Mouse (Mus musculus) stomach, embryonic 16.5 days (tissue): ENCODE data around the gene Bbof1. TPM values are rescaled to one million over a fixed set of nuclear protein-coding genes. Genes with fewer than 3 reads are reported as not detected.

ENCODE experiments used
- ATAC-seq: fragments of 200-750 bp; cut with Nextera tagmentation; 2 replicates; pipeline ENCODE4 v1.8.0; 2017; ENCODE audit warnings: moderate number of reproducible peaks, moderate TSS enrichment; ENCODE audit not compliant: insufficient read depth, low FRiP score
- H3K27ac ChIP-seq: fragments of 300-500 bp; sonication (generic); 2 replicates; pipeline ENCODE4 v1.5.1; 2014; ENCODE audit warnings: low read length
- H3K27me3 ChIP-seq: fragments of 300-500 bp; sonication (generic); 2 replicates; pipeline ENCODE4 v1.6.1; 2014; ENCODE audit warnings: low read length, control low read depth, mixed read lengths; ENCODE audit not compliant: control insufficient read depth, insufficient read depth
- H3K36me3 ChIP-seq: fragments of 300-500 bp; sonication (generic); 2 replicates; pipeline ENCODE4 v1.6.1; 2014; ENCODE audit warnings: low read length; ENCODE audit not compliant: control insufficient read depth, insufficient read depth
- H3K4me1 ChIP-seq: fragments of 300-500 bp; sonication (generic); 2 replicates; pipeline ENCODE4 v1.6.1; 2014; ENCODE audit warnings: low read length, control low read depth, mixed read lengths; ENCODE audit not compliant: control insufficient read depth, insufficient read depth
- H3K4me2 ChIP-seq: fragments of 300-500 bp; sonication (generic); 2 replicates; pipeline ENCODE4 v1.6.1; 2014; ENCODE audit warnings: low read depth, low read length, mixed read lengths
- H3K4me3 ChIP-seq: fragments of 300-500 bp; sonication (generic); replicated peaks from 2 replicates; pipeline ENCODE4 v1.5.1; 2014; ENCODE audit warnings: mild to moderate bottlenecking, low read length
- H3K9ac ChIP-seq: fragments of 300-500 bp; sonication (generic); 2 replicates; pipeline ENCODE4 v1.6.1; 2014; ENCODE audit warnings: low read length
- H3K9me3 ChIP-seq: fragments of 300-500 bp; sonication (generic); replicated peaks from 2 replicates; pipeline ENCODE4 v1.6.1; 2016; ENCODE audit warnings: low read length, control low read depth; ENCODE audit not compliant: control insufficient read depth
- WGBS: fragments of 180-500 bp; shearing (Covaris S2); extraction: QIAGEN DNeasy Blood & Tissue Kit; methylation state at CpG from one replicate; pipeline ENCODE4 v1.1.7; 2014; 5-methylcytosine and 5-hydroxymethylcytosine counted together
- polyA plus RNA-seq: library from polyadenylated mRNA; unstranded; fragments of >200 nt; fragmentation: Nextera tagmentation; extraction: Ambion mirVana; gene quantifications from 2 replicates; pipeline ENCODE4 v1.2.1, GENCODE M21; 2015

The Bbof1 gene
- polyA plus RNA-seq, 1 experiment from 2014 or later, result 0.89 TPM

DNA sequence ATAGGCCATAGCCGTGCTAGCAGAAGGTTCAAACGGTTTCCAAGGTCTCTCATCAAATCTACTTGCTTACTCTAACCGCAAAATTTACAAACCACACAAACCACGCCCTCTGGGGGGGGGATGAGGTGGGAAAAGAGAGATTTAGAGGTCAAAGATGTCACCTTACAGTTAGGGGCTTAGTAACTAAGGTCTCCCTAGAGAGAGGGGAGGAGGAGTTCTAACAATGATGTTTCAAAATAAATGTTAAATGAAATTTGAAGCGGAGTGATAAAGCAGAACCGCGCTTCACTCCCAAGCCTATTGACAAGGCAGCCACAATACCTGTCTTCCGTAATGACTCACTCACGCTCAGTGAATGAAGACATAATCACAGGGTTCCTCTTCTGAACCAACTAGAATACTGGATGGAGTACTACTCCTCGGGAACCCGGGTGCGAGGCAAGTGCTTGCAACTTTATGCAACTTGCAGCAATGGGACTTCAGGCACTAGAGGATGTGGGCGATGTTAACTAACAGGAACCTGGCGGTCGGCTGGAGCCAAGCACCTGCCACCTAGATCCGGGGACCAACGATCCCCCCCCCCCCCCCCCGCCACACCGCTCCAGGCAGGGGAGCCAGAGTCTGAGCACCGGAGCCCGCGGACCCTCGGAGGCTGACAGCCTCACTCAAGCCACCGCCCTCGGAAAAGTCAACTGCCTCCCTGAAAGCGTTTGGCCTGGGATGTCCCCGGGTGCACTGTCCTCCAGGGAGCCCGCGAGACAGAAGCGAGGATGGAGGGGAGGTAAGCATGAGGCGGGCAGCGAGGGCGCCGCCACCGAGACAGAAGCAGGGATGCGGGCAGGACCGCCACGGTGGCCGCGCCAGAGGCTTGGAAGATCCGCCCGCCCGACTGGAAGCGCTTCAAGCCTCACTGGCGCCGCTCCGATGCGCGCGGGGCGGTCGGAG lies 725 bp upstream of the Bbof1 start:
- Histone ChIP-seq H3K9me3 (no peaks in the 10 kb centered on the region), H3K4me3 (peak overlapping the region; percentile 88), H3K9ac (peak overlapping the region; percentile 89), H3K27ac (peak overlapping the region; percentile 80), H3K36me3 (no peaks in the 10 kb centered on the region), H3K27me3 (no peaks in the 10 kb centered on the region), H3K4me2 (peak overlapping the region; percentile 85), H3K4me1 (peaks cover 2% of the 10 kb centered on the region; the same call in 1 of the 2 replicates)
- 1% methylated on average over 50 of the region's 52 CpGs for WGBS
- peak; percentile 57; the same call in 1 of the 2 replicates for ATAC-seq

GRCm38 (mm10) chr12:84416834-84417604 lies 8.1 kb downstream of the Bbof1 start, which contains the start of gene Rnf113a2:
Rnf113a2 (plus strand) TSS chr12:84417196.
- Histone ChIP-seq H3K9ac (peak within 1 kb of the TSS; percentile 84), H3K9me3 (no peaks in the 10 kb centered on the region), H3K36me3 (no peaks in the 10 kb centered on the region), H3K27me3 (no peaks in the 10 kb centered on the region), H3K27ac (peak within 1 kb of the TSS; percentile 44; the same call in 1 of the 2 replicates), H3K4me3 (peak within 1 kb of the TSS; percentile 68), H3K4me2 (peak within 1 kb of the TSS; percentile 90), H3K4me1 (0 out of 2 replicates have a peak, but pooled peaks cover 3% of the 10 kb centered on the region)
- ATAC-seq, result peak; percentile 90
- WGBS, result 3% methylated on average over 50 of the region's 50 CpGs

DNA sequence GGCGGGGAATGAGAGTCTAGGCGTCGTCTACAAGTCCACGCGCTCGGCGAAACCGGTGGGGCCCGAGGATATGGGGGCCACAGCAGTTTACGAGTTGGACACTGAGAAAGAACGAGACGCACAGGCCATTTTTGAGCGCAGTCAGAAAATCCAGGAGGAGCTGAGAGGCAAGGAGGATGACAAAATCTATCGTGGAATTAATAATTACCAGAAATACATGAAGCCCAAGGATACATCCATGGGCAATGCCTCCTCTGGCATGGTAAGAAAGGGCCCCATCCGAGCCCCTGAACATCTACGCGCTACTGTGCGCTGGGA lies 8.7 kb downstream of the Bbof1 start:
- H3K4me2 ChIP-seq, result peak overlapping the region; percentile 90
- 0 out of 2 replicates have a peak, but pooled peaks cover 3% of the 10 kb centered on the region for H3K4me1 ChIP-seq
- H3K27me3 ChIP-seq, result no peaks in the 10 kb centered on the region
- 28% methylated on average over 18 of the region's 18 CpGs for WGBS
- peak overlapping the region; percentile 84 for H3K9ac ChIP-seq
- no peak for ATAC-seq
- H3K9me3 ChIP-seq, result no peaks in the 10 kb centered on the region
- H3K27ac ChIP-seq, result peak overlapping the region; percentile 44; the same call in 1 of the 2 replicates
- no peaks in the 10 kb centered on the region for H3K36me3 ChIP-seq
- peak overlapping the region; percentile 68 for H3K4me3 ChIP-seq

- Histone ChIP-seq H3K36me3 (no peaks in the 10 kb centered on the region), H3K4me1 (no peaks in the 10 kb centered on the region), H3K27ac (no peak overlapping the region), H3K4me2 (no peak overlapping the region), H3K9ac (no peak overlapping the region), H3K4me3 (no peak overlapping the region), H3K9me3 (no peaks in the 10 kb centered on the region), H3K27me3 (no peaks in the 10 kb centered on the region)
- no peak for ATAC-seq
- WGBS, result 55% methylated on average over 3 of the region's 3 CpGs
These were observed 15.1 kb downstream of the Bbof1 start for GRCm38 (mm10) chr12:84423990-84424389.

DNA sequence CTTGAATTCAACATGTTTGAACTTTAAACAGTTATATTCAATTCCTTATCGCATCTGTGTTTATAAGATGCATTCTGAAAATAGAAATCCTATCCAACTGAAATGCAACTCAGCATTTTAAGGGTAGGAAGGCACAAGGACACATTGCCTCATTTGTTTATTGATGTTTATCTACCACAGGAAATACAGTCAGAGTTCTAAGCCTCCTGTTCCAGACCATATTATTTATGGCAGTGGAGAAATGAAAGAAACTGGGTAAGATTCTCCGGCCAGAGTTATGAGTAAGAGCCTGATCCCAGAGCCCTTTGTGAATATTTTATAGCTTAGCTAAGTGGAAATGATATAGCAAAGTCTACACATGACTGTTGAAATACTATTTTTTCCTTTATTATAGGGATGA lies 21.0 kb downstream of the Bbof1 start:
- no peaks in the 10 kb centered on the region for H3K27me3 ChIP-seq
- H3K9ac ChIP-seq, result no peak overlapping the region
- 66% methylated on average over 2 of the region's 2 CpGs for WGBS
- H3K4me3 ChIP-seq, result no peak overlapping the region
- no peaks in the 10 kb centered on the region; the same call in 1 of the 2 replicates for H3K36me3 ChIP-seq
- no peak for ATAC-seq
- H3K9me3 ChIP-seq, result no peaks in the 10 kb centered on the region
- no peak overlapping the region for H3K4me2 ChIP-seq
- no peaks in the 10 kb centered on the region for H3K4me1 ChIP-seq
- no peak overlapping the region for H3K27ac ChIP-seq

DNA sequence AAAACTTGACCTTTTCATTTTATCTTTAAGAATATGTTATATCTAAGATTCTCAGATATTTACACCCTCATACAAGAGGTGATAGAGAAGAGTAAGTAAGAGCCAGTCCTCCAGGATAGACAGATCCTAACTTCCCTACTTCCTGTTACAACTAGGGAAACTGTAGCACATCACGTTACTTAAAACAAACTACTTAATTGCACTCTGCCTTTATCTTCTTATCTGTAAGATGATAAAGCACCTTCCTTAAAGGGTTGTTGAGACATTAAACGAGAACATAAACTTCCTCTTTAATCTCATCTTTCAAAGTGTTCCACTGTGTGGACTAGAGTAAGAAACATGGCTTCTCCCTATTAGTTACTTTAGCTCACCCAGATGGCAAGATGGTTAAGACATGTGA lies 29.8 kb downstream of the Bbof1 start:
- 51% methylated on average over 2 of the region's 2 CpGs for WGBS
- H3K36me3 ChIP-seq, result no peaks in the 10 kb centered on the region
- H3K9me3 ChIP-seq, result no peaks in the 10 kb centered on the region

DNA sequence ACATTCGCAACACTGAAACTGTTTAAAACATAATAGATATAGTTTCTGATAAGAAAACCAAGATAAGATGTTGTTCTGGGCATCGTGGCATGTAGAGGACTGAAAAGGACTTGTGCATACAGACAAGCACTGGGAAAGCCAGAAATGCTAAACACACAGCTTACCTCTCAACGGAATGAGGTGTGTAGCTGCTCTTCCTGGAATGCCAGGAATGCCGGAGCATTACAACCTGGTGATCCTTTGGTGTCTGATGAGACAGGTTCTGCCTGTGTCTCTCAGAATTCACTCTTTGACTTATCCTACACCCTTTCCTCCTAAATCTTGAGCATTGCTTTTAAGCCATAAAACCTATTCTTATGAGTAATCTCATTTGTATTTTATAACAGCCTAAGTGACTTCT lies 33.7 kb downstream of the Bbof1 start:
- WGBS, result 59% methylated on average over 4 of the region's 4 CpGs
- Histone ChIP-seq H3K4me2 (no peak overlapping the region), H3K4me3 (no peak overlapping the region), H3K4me1 (no peaks in the 10 kb centered on the region), H3K27me3 (no peaks in the 10 kb centered on the region), H3K9me3 (no peaks in the 10 kb centered on the region), H3K27ac (no peak overlapping the region), H3K36me3 (no peaks in the 10 kb centered on the region), H3K9ac (no peak overlapping the region)
- no peak for ATAC-seq

More for the DNA sequence above, 29.8 kb downstream of the Bbof1 start:
- H3K27me3 ChIP-seq, result no peaks in the 10 kb centered on the region
- no peak overlapping the region for H3K4me2 ChIP-seq
- no peak overlapping the region for H3K4me3 ChIP-seq
- H3K27ac ChIP-seq, result no peak overlapping the region
- ATAC-seq, result no peak
- H3K9ac ChIP-seq, result no peak overlapping the region
- H3K4me1 ChIP-seq, result no peaks in the 10 kb centered on the region

DNA sequence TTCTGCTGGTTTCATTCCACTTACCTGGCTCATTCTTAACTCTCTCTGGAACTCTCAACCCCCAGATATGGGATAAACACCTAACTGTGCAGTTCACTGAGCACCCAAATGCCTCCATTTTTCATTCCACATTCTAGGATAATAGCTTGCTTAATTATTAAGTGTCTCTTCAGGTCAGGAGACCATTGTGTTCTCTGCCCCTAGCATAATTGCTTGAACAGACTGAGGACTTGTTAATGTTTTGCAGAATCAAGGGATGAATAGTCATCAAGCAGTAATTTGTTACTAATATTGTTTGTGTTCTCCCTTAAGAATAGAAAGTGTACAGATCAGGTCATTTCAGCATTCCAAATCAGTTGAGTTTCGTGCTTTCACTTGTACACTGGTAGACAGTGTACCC lies 38.5 kb downstream of the Bbof1 start:
- Histone ChIP-seq H3K4me1 (peaks cover 6% of the 10 kb centered on the region), H3K9me3 (no peaks in the 10 kb centered on the region), H3K27ac (no peak overlapping the region), H3K9ac (no peak overlapping the region), H3K4me3 (no peak overlapping the region), H3K27me3 (no peaks in the 10 kb centered on the region), H3K4me2 (no peak overlapping the region), H3K36me3 (no peaks in the 10 kb centered on the region)
- ATAC-seq, result no peak
- 76% methylated on average over 1 of the region's 1 CpGs for WGBS

- 86% methylated on average over 6 of the region's 6 CpGs for WGBS
- Histone ChIP-seq H3K4me3 (no peak overlapping the region), H3K36me3 (no peaks in the 10 kb centered on the region), H3K9ac (no peak overlapping the region), H3K4me1 (peaks cover 6% of the 10 kb centered on the region), H3K27ac (no peak overlapping the region), H3K4me2 (no peak overlapping the region), H3K9me3 (no peaks in the 10 kb centered on the region), H3K27me3 (no peaks in the 10 kb centered on the region)
- no peak for ATAC-seq
These were observed 39.3 kb downstream of the Bbof1 start for GRCm38 (mm10) chr12:84448181-84448580.
